Mouse (Mus musculus) hindbrain, embryonic 16.5 days (tissue): Measurements from ENCODE around the gene Col15a1. TPM values are rescaled to one million over a fixed set of nuclear protein-coding genes. Genes with fewer than 3 reads are reported as not detected.

ENCODE experiments used
- ATAC-seq: fragments of 200-750 bp; cut with Nextera tagmentation; 2 replicates; pipeline ENCODE4 v1.8.0; 2017; ENCODE audit warnings: moderate TSS enrichment, moderate library complexity
- H3K27ac ChIP-seq: fragments of 300-500 bp; sonication (generic); 2 replicates; pipeline ENCODE4 v1.5.1; 2014; ENCODE audit warnings: low read depth, mild to moderate bottlenecking, control low read depth, low read length, moderate library complexity
- H3K27me3 ChIP-seq: fragments of 300-500 bp; sonication (generic); replicated peaks from 2 replicates; pipeline ENCODE4 v1.6.1; 2014; ENCODE audit warnings: low read length; ENCODE audit not compliant: control insufficient read depth, insufficient read depth
- H3K36me3 ChIP-seq: fragments of 300-500 bp; sonication (generic); 2 replicates; pipeline ENCODE4 v1.6.1; 2014; ENCODE audit warnings: mild to moderate bottlenecking, low read length, moderate library complexity, mixed read lengths; ENCODE audit not compliant: control insufficient read depth, insufficient read depth
- H3K4me1 ChIP-seq: fragments of 300-500 bp; sonication (generic); 2 replicates; pipeline ENCODE4 v1.6.1; 2014; ENCODE audit warnings: low read depth, low read length; ENCODE audit not compliant: control insufficient read depth, insufficient read depth
- H3K4me2 ChIP-seq: fragments of 300-500 bp; sonication (generic); 2 replicates; pipeline ENCODE4 v1.6.1; 2014; ENCODE audit warnings: mild to moderate bottlenecking, low read length, control low read depth, moderate library complexity
- H3K4me3 ChIP-seq: fragments of 300-500 bp; sonication (generic); 2 replicates; pipeline ENCODE4 v1.5.1; 2014; ENCODE audit warnings: mild to moderate bottlenecking, low read length, control low read depth, moderate library complexity
- H3K9ac ChIP-seq: fragments of 300-500 bp; sonication (generic); 2 replicates; pipeline ENCODE4 v1.6.1; 2014; ENCODE audit warnings: low read depth, mild to moderate bottlenecking, control low read depth, low read length, moderate library complexity
- H3K9me3 ChIP-seq: fragments of 300-500 bp; sonication (generic); 2 replicates; pipeline ENCODE4 v1.6.1; 2014; ENCODE audit warnings: mild to moderate bottlenecking, low read length, moderate library complexity; ENCODE audit not compliant: control insufficient read depth
- WGBS: fragments of 180-500 bp; shearing (Covaris S2); extraction: QIAGEN DNeasy Blood & Tissue Kit; methylation state at CpG from one replicate; pipeline ENCODE4 v1.1.7; 2014; 5-methylcytosine and 5-hydroxymethylcytosine counted together
- polyA plus RNA-seq: library from polyadenylated mRNA; unstranded; fragments of >200 nt; fragmentation: Nextera tagmentation; extraction: Ambion mirVana; gene quantifications from 2 replicates; pipeline ENCODE4 v1.2.1, GENCODE M21; 2015

Gene Col15a1
- polyA plus RNA-seq, 1 experiment from 2014 or later = 3.4 TPM

- no peak for ATAC-seq
- 91% methylated on average over 6 of the region's 6 CpGs for WGBS
- Histone ChIP-seq H3K27ac (no peak overlapping the region), H3K4me3 (no peak overlapping the region), H3K9ac (no peak overlapping the region), H3K4me1 (no peaks in the 10 kb centered on the region; the same call in 1 of the 2 replicates), H3K9me3 (peaks cover 2% of the 10 kb centered on the region; the same call in 1 of the 2 replicates), H3K4me2 (no peak overlapping the region), H3K36me3 (no peaks in the 10 kb centered on the region), H3K27me3 (no peaks in the 10 kb centered on the region)
Measured at GRCm38 (mm10) chr4:47249193-47249592, 41.2 kb downstream of the Col15a1 start.

- no peak for ATAC-seq
- Histone ChIP-seq H3K9ac (no peak overlapping the region), H3K27ac (no peak overlapping the region), H3K27me3 (no peaks in the 10 kb centered on the region), H3K36me3 (no peaks in the 10 kb centered on the region), H3K9me3 (peaks cover 2% of the 10 kb centered on the region; the same call in 1 of the 2 replicates), H3K4me1 (no peaks in the 10 kb centered on the region; the same call in 1 of the 2 replicates), H3K4me3 (no peak overlapping the region), H3K4me2 (no peak overlapping the region)
- 54% methylated on average over 5 of the region's 5 CpGs for WGBS
Measured at GRCm38 (mm10) chr4:47251069-47251468, 43.1 kb downstream of the Col15a1 start.

GRCm38 (mm10) chr4:47251693-47252435, 43.9 kb downstream of the Col15a1 start:
- peak; percentile 37; the same call in 1 of the 2 replicates for ATAC-seq
- Histone ChIP-seq H3K9me3 (peaks cover 2% of the 10 kb centered on the region; the same call in 1 of the 2 replicates), H3K27ac (no peak overlapping the region), H3K4me1 (no peaks in the 10 kb centered on the region; the same call in 1 of the 2 replicates), H3K36me3 (no peaks in the 10 kb centered on the region), H3K4me3 (no peak overlapping the region), H3K27me3 (no peaks in the 10 kb centered on the region), H3K9ac (no peak overlapping the region), H3K4me2 (no peak overlapping the region)
- WGBS = 82% methylated on average over 11 of the region's 11 CpGs

GRCm38 (mm10) chr4:47252627-47253026, 44.7 kb downstream of the Col15a1 start:
- no peak overlapping the region for H3K4me2 ChIP-seq
- H3K9ac ChIP-seq = no peak overlapping the region
- H3K4me3 ChIP-seq = no peak overlapping the region
- H3K27me3 ChIP-seq = no peaks in the 10 kb centered on the region
- ATAC-seq = no peak
- no peak overlapping the region for H3K27ac ChIP-seq
- no peaks in the 10 kb centered on the region; the same call in 1 of the 2 replicates for H3K4me1 ChIP-seq
- H3K9me3 ChIP-seq = peaks cover 2% of the 10 kb centered on the region; the same call in 1 of the 2 replicates
- WGBS = 96% methylated on average over 3 of the region's 3 CpGs
- H3K36me3 ChIP-seq = no peaks in the 10 kb centered on the region

GRCm38 (mm10) chr4:47255641-47256040, 47.7 kb downstream of the Col15a1 start:
- no peaks in the 10 kb centered on the region for H3K36me3 ChIP-seq
- no peak overlapping the region for H3K9ac ChIP-seq
- WGBS = 53% methylated on average over 4 of the region's 4 CpGs
- ATAC-seq = peak; percentile 63
- H3K4me1 ChIP-seq = no peaks in the 10 kb centered on the region; the same call in 1 of the 2 replicates
- no peak overlapping the region for H3K4me3 ChIP-seq
- no peak overlapping the region for H3K27ac ChIP-seq
- H3K4me2 ChIP-seq = no peak overlapping the region
- no peaks in the 10 kb centered on the region for H3K27me3 ChIP-seq
- peaks cover 2% of the 10 kb centered on the region; the same call in 1 of the 2 replicates for H3K9me3 ChIP-seq

GRCm38 (mm10) chr4:47258201-47258600, 50.2 kb downstream of the Col15a1 start:
- Histone ChIP-seq H3K9me3 (no peaks in the 10 kb centered on the region), H3K9ac (no peak overlapping the region), H3K4me1 (no peaks in the 10 kb centered on the region), H3K27me3 (no peaks in the 10 kb centered on the region), H3K4me3 (no peak overlapping the region), H3K4me2 (no peak overlapping the region), H3K27ac (no peak overlapping the region), H3K36me3 (no peaks in the 10 kb centered on the region)
- 77% methylated on average over 3 of the region's 3 CpGs for WGBS
- ATAC-seq = no peak

- H3K4me1 ChIP-seq = no peaks in the 10 kb centered on the region
- no peak for ATAC-seq
- no peaks in the 10 kb centered on the region for H3K9me3 ChIP-seq
- no peak overlapping the region for H3K4me2 ChIP-seq
- H3K4me3 ChIP-seq = no peak overlapping the region
- 79% methylated on average over 6 of the region's 6 CpGs for WGBS
- no peak overlapping the region for H3K9ac ChIP-seq
- no peaks in the 10 kb centered on the region for H3K27me3 ChIP-seq
- H3K36me3 ChIP-seq = no peaks in the 10 kb centered on the region
- H3K27ac ChIP-seq = no peak overlapping the region
Measured at GRCm38 (mm10) chr4:47261049-47261448, 53.1 kb downstream of the Col15a1 start.

- no peaks in the 10 kb centered on the region for H3K36me3 ChIP-seq
- H3K4me1 ChIP-seq = no peaks in the 10 kb centered on the region
- 69% methylated on average over 5 of the region's 5 CpGs for WGBS
- no peaks in the 10 kb centered on the region for H3K27me3 ChIP-seq
- no peaks in the 10 kb centered on the region for H3K9me3 ChIP-seq
- H3K4me2 ChIP-seq = no peak overlapping the region
- H3K4me3 ChIP-seq = no peak overlapping the region
- no peak overlapping the region for H3K27ac ChIP-seq
- ATAC-seq = no peak
- H3K9ac ChIP-seq = no peak overlapping the region
Measured at GRCm38 (mm10) chr4:47261919-47262318, 54.0 kb downstream of the Col15a1 start.

GRCm38 (mm10) chr4:47265555-47265954, 57.6 kb downstream of the Col15a1 start:
- no peak overlapping the region for H3K4me3 ChIP-seq

More at GRCm38 (mm10) chr4:47265555-47265954, 57.6 kb downstream of the Col15a1 start:
- Histone ChIP-seq H3K27me3 (no peaks in the 10 kb centered on the region), H3K27ac (no peak overlapping the region), H3K36me3 (no peaks in the 10 kb centered on the region), H3K4me2 (no peak overlapping the region), H3K4me1 (no peaks in the 10 kb centered on the region), H3K9me3 (no peaks in the 10 kb centered on the region), H3K9ac (no peak overlapping the region)
- ATAC-seq = no peak
- WGBS = 77% methylated on average over 5 of the region's 5 CpGs
